Mouse (Mus musculus): ENCODE measurements around the gene Tsen54.
A peak's percentile ranks its signal among the peaks of the same experiment; 100 is the strongest.

DNA sequence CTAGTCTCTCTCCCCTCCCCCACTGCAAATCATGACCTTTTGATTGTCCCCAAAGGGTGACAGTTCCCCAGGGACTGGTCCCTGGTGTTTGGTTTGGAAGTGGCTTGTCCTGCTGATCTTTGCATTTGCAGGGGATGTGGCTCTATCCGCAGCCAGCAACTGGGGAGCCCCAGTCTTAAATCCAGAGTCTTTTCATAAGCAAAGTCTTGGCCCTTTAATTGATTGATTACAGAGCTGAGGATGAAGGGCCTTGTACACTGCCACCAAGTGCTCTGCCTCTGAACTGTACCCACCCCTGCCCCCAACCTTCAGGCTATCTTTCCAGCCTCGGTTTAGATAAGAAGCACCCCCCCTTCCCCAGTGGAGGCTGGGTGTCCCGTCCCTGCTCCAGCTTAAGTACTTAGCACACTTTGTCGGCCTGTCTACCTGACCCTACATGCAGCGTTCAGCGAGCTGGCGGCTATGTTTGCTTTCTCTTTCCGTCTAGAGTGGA lies 18.5 kb downstream of the Tsen54 start:
- no peak for TF ChIP-seq POLR2A (IDR thresholded peaks at IDR 0.05; ENCODE audit: low read depth, low read length)
- TF ChIP-seq CTCF (conservative IDR thresholded peaks at IDR 0.05; ENCODE audit: insufficient read depth, insufficient read length, low read depth, low read length), result 0 out of 2 replicates have a peak, but pooled peaks have one; percentile 10
